Mouse (Mus musculus) telencephalon, adult 2 months (tissue): ENCODE results near the gene Zfp174.
"Not testable (repeated sequence)": the region's sequence is repeated elsewhere in the genome, so short reads cannot be mapped to it uniquely, and the experiment has no call there.

ENCODE experiments used
- DNase-seq: peaks from one replicate; pipeline ENCODE4 v3.0.0-alpha.2; 2011; ENCODE audit warnings: low read depth, low spot score

The Zfp174 gene

GRCm38 (mm10) chr16:3846711-3847518 lies at the start of gene Zfp174:
Gene Zfp174, plus strand, starts transcription at chr16:3847268.
- DNase-seq = peak; percentile 96

GRCm38 (mm10) chr16:3808176-3808575 lies 38.9 kb upstream of the Zfp174 start:
- DNase-seq = no peak

- DNase-seq = not testable (repeated sequence)
Observed at GRCm38 (mm10) chr16:3814667-3815066, 32.4 kb upstream of the Zfp174 start.

GRCm38 (mm10) chr16:3820202-3820601 lies 26.9 kb upstream of the Zfp174 start:
- no peak for DNase-seq

- DNase-seq = no peak
Observed at GRCm38 (mm10) chr16:3828021-3828420, 19.0 kb upstream of the Zfp174 start.

GRCm38 (mm10) chr16:3829727-3830126 lies 17.3 kb upstream of the Zfp174 start:
- no peak for DNase-seq

GRCm38 (mm10) chr16:3830588-3831109 lies 16.4 kb upstream of the Zfp174 start, which contains the start of gene Olfr15:
Gene Olfr15, plus strand, starts transcription at chr16:3830878.
- no peak for DNase-seq

GRCm38 (mm10) chr16:3835461-3835860 lies 11.6 kb upstream of the Zfp174 start:
- DNase-seq = no peak

GRCm38 (mm10) chr16:3839157-3839885 lies 7.7 kb upstream of the Zfp174 start:
- no peak for DNase-seq

- DNase-seq = no peak
Observed at GRCm38 (mm10) chr16:3842989-3843388, 4.1 kb upstream of the Zfp174 start.

GRCm38 (mm10) chr16:3843796-3844195 lies 3.3 kb upstream of the Zfp174 start:
- DNase-seq = no peak

GRCm38 (mm10) chr16:3847871-3848270 lies 803 bp downstream of the Zfp174 start:
- DNase-seq = no peak

GRCm38 (mm10) chr16:3848416-3848815 lies 1.3 kb downstream of the Zfp174 start:
- DNase-seq = no peak

- not testable (repeated sequence) for DNase-seq
Observed at GRCm38 (mm10) chr16:3851301-3851700, 4.2 kb downstream of the Zfp174 start.

GRCm38 (mm10) chr16:3852586-3852985 lies 5.5 kb downstream of the Zfp174 start:
- no peak for DNase-seq

- no peak for DNase-seq
Observed at GRCm38 (mm10) chr16:3854437-3855182, 7.5 kb downstream of the Zfp174 start.

- no peak for DNase-seq
Observed at GRCm38 (mm10) chr16:3855776-3856175, 8.7 kb downstream of the Zfp174 start.

- DNase-seq = no peak
Observed at GRCm38 (mm10) chr16:3859254-3859653, 12.2 kb downstream of the Zfp174 start.

- no peak for DNase-seq
Observed at GRCm38 (mm10) chr16:3871815-3872214, 24.7 kb downstream of the Zfp174 start.

- peak; percentile 91 for DNase-seq
Observed at GRCm38 (mm10) chr16:3872216-3873047, 25.4 kb downstream of the Zfp174 start, which contains the start of gene Naa60. Gene Naa60, plus strand, starts transcription at chr16:3872375.

- DNase-seq = no peak
Observed at GRCm38 (mm10) chr16:3876346-3876745, 29.3 kb downstream of the Zfp174 start.
